Mouse (Mus musculus) adrenal gland, postnatal 14 days (tissue): ENCODE data around the gene Pram1. TPM values are rescaled to one million over a fixed set of nuclear protein-coding genes. Genes with fewer than 3 reads are reported as not detected.

Source experiments
- DNase-seq: peaks from one replicate; pipeline ENCODE4 v3.0.0; 2021; ENCODE audit warnings: mixed read lengths
- total RNA-seq: library from RNA; stranded (reverse); gene quantifications from 2 replicates; pipeline ENCODE4 v1.2.3, GENCODE M21; 2021

Gene Pram1
- total RNA-seq, 1 experiment from 2014 or later: 0.89 TPM

GRCm38 (mm10) chr17:33669681-33670080 lies 31.8 kb downstream of the Pram1 start:
- no peak for DNase-seq

DNA sequence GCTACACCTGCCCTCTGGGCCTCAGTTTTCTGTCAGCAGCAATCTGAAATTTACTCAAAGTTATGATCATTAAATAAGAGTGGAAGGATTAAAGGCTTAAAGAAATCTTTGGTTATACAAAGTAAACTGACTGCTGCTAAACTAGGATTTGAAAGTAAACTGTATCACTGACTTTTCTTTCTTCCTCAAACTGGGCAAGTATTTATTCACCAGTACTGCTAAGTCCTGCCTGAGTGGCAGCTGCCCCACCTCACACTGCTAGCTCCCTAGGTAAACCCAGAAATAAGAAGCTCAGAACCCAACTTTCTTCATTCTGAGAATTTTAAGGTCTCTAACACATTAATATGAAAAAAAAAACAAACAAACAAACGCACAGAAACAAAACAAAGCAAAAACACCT lies 36.0 kb downstream of the Pram1 start:
- DNase-seq: no peak

GRCm38 (mm10) chr17:33675452-33675851 lies 37.6 kb downstream of the Pram1 start:
- no peak for DNase-seq

DNA sequence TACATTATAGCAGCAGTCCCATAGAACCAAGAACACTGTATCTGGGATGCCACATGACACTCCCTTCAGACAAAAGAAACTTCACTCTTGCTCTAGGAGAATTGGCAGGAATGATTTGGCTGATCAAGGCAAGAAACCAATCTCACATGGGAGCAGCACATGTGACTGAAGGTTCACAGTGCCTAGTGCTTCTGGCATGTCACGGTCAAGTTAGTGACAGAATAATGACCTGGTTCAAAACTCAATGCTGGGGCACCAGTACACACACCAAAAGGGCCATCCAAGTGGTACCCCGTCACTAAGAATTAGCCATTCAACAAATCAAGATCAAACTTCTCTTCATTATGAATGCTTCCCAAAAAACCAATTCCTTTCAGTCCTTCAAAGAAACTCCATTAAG lies 38.2 kb downstream of the Pram1 start:
- DNase-seq: no peak

DNA sequence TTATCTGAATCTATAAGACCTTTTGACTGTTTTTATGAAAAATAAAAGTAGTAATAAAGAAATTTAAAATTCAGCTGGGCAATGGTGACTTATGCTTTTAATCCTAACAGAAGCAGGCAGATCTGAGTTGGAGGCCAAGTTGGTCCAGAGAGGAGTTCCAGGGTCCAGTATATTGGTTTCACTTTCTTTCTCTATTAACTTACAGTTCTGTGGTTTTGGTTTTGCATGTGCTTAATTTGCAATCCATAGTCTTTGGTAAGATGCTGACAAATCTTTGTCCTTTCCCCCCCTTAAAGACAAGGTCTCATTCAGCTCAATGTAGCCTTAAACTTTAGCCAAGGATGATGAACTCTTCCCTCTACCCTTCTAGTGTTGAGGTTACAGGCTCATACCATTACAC lies 40.9 kb downstream of the Pram1 start:
- no peak for DNase-seq

DNA sequence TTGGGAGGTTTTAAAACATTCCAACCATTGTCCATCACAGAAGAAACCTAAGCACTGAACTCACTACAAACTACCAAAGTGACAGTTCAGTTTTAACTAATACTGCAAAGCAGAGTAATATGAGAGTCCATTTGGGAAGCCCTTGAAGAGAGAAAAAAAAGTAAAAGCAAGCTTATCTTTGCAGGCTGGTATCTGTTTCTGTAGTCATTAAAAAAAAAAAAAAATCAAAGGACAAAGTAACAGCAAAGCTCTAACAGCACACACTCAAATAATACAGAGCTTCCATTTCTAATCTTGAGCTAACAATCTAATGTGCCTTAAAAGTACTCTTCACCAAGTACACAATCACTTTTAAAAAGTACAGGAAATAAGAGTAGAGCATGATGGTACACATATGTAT lies 43.9 kb downstream of the Pram1 start:
- DNase-seq: no peak

DNA sequence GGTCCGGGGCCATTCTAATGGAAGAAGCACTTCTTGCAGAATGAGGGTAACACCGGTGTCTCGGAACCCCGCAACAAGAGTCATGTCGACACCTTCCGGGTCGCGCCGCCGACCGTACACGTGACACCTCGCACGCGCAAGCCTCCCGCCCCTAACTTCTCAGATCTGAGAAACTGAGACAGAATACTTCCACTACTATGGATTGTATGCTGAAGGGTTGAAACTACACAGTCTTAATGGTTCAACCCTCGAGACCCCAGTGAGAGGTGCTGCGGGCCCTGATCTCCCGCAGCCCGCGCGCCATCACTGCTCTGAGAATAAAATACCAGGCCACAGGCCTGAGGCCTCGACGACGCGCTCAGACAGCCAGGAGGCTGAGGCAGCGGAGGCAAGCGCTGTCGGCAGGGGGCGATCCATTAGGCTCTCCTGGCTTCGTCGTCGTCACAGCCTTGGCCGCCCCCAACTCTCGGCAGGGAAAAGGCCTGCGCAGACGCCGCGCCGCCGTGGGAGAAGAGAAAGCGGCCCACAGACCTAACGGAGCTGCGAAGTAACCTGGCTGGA lies 46.9 kb downstream of the Pram1 start:
- peak; percentile 77 for DNase-seq

DNA sequence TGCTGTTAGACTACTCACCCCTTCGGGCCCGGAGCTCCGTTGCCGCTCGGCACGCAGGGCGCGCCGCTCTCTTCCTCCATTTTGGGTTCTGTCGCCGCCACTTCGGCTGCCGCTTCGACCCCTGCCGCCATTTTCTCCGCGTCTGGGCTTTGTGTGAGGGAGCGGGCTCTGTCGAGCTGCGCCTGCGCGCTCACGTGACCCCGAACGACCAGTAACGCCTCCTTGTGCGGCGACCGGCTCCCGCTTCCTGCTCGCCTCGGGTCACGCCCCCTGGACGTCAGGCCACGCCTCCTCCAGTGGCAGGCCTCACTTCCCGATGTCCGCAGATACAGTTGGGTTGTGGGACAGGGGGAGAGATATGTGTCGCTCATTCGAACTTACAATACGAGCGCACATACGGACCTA lies 47.4 kb downstream of the Pram1 start:
- DNase-seq: peak; percentile 100

DNA sequence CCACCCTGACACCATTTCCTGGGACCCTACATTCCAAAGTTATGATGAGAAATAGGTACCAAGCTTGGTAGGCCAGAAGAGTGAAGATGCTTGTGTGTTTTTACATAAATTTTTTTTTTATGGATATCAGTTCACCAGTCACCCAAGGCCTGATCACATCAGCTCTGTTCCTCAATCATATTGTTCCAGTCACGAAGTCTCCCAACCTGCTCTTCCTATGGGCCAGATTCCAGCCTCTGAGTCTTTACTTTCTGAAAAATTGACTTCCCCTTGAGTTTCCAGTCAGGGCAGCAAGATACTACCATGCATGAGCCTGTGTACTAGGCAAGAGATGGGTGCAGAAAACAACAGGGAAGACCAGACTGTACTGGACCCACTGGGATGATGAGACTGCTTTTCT lies 48.9 kb downstream of the Pram1 start, which contains the start of gene Hnrnpm:
TSS of gene Hnrnpm (minus strand) at position 101 of the 400 bp plus-strand sequence.
- no peak for DNase-seq

Other genes with a start within 250 kb of the Pram1 start
- gene Zfp101, start 243.4 kb upstream of the Pram1 start, total RNA-seq: 7.9 and 8.6 TPM in 2 replicates
- gene Actl9, start 205.2 kb upstream of the Pram1 start, total RNA-seq: 0.26 and 0.38 TPM in 2 replicates
- gene Adamts10, start 113.9 kb upstream of the Pram1 start, total RNA-seq: 39.9 and 51.3 TPM in 2 replicates
- gene Myo1f, start 82.3 kb upstream of the Pram1 start, total RNA-seq: 1.7 and 7.8 TPM in 2 replicates
- gene Zfp414, start 9.0 kb upstream of the Pram1 start, total RNA-seq: 32.8 and 38.9 TPM in 2 replicates
- gene Hnrnpm, start 48.8 kb downstream of the Pram1 start, total RNA-seq: 224 and 229 TPM in 2 replicates
- 119 and 133 TPM in 2 replicates for gene March2, start 80.6 kb downstream of the Pram1 start, total RNA-seq
- gene Rab11b, start 122.5 kb downstream of the Pram1 start, total RNA-seq: 217 and 242 TPM in 2 replicates
- 121 and 189 TPM in 2 replicates for gene Angptl4, start 143.8 kb downstream of the Pram1 start, total RNA-seq
- gene Kank3, start 172.5 kb downstream of the Pram1 start, total RNA-seq: 92.4 and 108 TPM in 2 replicates
- gene Rps28, start 186.5 kb downstream of the Pram1 start, total RNA-seq: 1,257 and 1,514 TPM in 2 replicates
- 505 and 552 TPM in 2 replicates for gene Ndufa7, start 186.5 kb downstream of the Pram1 start, total RNA-seq
- gene Cd320, start 205.0 kb downstream of the Pram1 start, total RNA-seq: 31.5 and 36.5 TPM in 2 replicates
- not detected in 2 replicates for gene Gm7029, start 235.8 kb downstream of the Pram1 start, total RNA-seq